Mouse (Mus musculus) Patski (cell line): ENCODE data around the gene Rnf24. TPM values are rescaled to one million over a fixed set of nuclear protein-coding genes. Genes with fewer than 3 reads are reported as not detected.
"Not testable (repeated sequence)": the region's sequence is repeated elsewhere in the genome, so short reads cannot be mapped to it uniquely, and the experiment has no call there.

Source experiments
- ATAC-seq: fragments of 100-300 bp; one replicate; pipeline ENCODE4 v1.8.0; 2021
- CTCF ChIA-PET: fragments of 350-600 bp; sonication (Branson Sonifier 250); formaldehyde crosslinking; loops from one replicate; lab custom pipeline; 2022; ENCODE audit warnings: inconsistent platforms; lab: Charles Lee
- POLR2A ChIA-PET: fragments of 350-600 bp; sonication (Branson Sonifier 250); formaldehyde crosslinking; loops from one replicate; lab custom pipeline; 2022; ENCODE audit warnings: antibody characterized with exemption, inconsistent platforms; lab: Charles Lee
- DNase-seq: peaks from one replicate; pipeline ENCODE4 v3.0.0-alpha.2; 2011; ENCODE audit warnings: low read depth, low spot score
- H3K27me3 ChIP-seq: fragments of 371-371 bp; one replicate; pipeline ENCODE4 v1.5.1; 2021
- CTCF ChIP-seq: fragments of 100-300 bp; IDR thresholded peaks from one replicate; pipeline ENCODE4 v1.5.1; 2021
- in situ Hi-C: fragments of 300-500 bp; cut with MboI; formaldehyde crosslinking; loops from 3 replicates; pipeline ENCODE4 v1.11.1; 2018; ENCODE audit warnings: low pct_unique_long_range_greater_than_20kb, mixed read lengths
- polyA plus RNA-seq: library from polyadenylated mRNA; unstranded; gene quantifications from one replicate; pipeline ENCODE4 v1.2.3, GENCODE M21; 2021

Rnf24 gene
- polyA plus RNA-seq, 1 experiment from 2014 or later: 11.5 TPM

GRCm38 (mm10) chr2:131344449-131344848 is 8.2 kb downstream of the Rnf24 start:
- ATAC-seq: no peak
- no peak for TF ChIP-seq CTCF
- POLR2A ChIA-PET: no interaction called here
- H3K27me3 ChIP-seq: no peaks in the 10 kb centered on the region
- DNase-seq: no peak
- in situ Hi-C loops: no loop called here
- CTCF ChIA-PET: no interaction called here

GRCm38 (mm10) chr2:131337602-131338001 is 15.1 kb downstream of the Rnf24 start:
- no peak for DNase-seq
- CTCF ChIA-PET: interaction anchor here (1.5 to 2.2 kb wide), 2 partner anchors 14 to 18 kb away, joined by 4 to 5 read pairs; no protein-coding TSS in a partner anchor
- POLR2A ChIA-PET: interaction anchor here (0.6 kb wide), 1 partner anchor 20 kb away, joined by 7 read pairs; no protein-coding TSS in a partner anchor
- no peak for TF ChIP-seq CTCF
- ATAC-seq: no peak
- in situ Hi-C loops: no loop called here
- no peaks in the 10 kb centered on the region for H3K27me3 ChIP-seq

- ATAC-seq (no peak), DNase-seq (no peak)
- H3K27me3 ChIP-seq: no peaks in the 10 kb centered on the region
- in situ Hi-C loops: no loop called here
- ChIA-PET POLR2A (no interaction called here), CTCF (no interaction called here)
- TF ChIP-seq CTCF: no peak
Measured at GRCm38 (mm10) chr2:131330548-131330947, 22.1 kb downstream of the Rnf24 start.

GRCm38 (mm10) chr2:131328981-131329380 is 23.7 kb downstream of the Rnf24 start:
- H3K27me3 ChIP-seq: no peaks in the 10 kb centered on the region
- ChIA-PET POLR2A (interaction anchor here (0.6 kb wide), 1 partner anchor 89 kb away, joined by 3 read pairs; no protein-coding TSS in a partner anchor), CTCF (interaction anchor here (1.0 kb wide), 1 partner anchor 11 kb away, joined by 3 read pairs; no protein-coding TSS in a partner anchor)
- DNase-seq: no peak
- TF ChIP-seq CTCF: no peak
- in situ Hi-C loops: no loop called here
- ATAC-seq: no peak

- CTCF ChIA-PET: interaction anchor here (1.9 kb wide), 1 partner anchor 91 kb away, joined by 5 read pairs; no protein-coding TSS in a partner anchor
- no peak for ATAC-seq
- in situ Hi-C loops: no loop called here
- no peak for DNase-seq
- no peaks in the 10 kb centered on the region for H3K27me3 ChIP-seq
- POLR2A ChIA-PET: no interaction called here
- no peak for TF ChIP-seq CTCF
Measured at GRCm38 (mm10) chr2:131326044-131326443, 26.6 kb downstream of the Rnf24 start.

- ChIA-PET POLR2A (interaction anchor here (0.5 to 0.7 kb wide), 2 partner anchors 69 to 100 kb away, joined by 3 read pairs; no protein-coding TSS in a partner anchor), CTCF (interaction anchor here (1.6 kb wide), 1 partner anchor 13 kb away, joined by 5 read pairs; no protein-coding TSS in a partner anchor)
- ATAC-seq: no peak
- TF ChIP-seq CTCF: no peak
- in situ Hi-C loops: no loop called here
- DNase-seq: no peak
- H3K27me3 ChIP-seq: no peaks in the 10 kb centered on the region
Measured at GRCm38 (mm10) chr2:131323675-131324074, 29.0 kb downstream of the Rnf24 start.

GRCm38 (mm10) chr2:131321192-131321591 is 31.5 kb downstream of the Rnf24 start:
- ATAC-seq: peak; percentile 35

GRCm38 (mm10) chr2:131319401-131319800 is 33.3 kb downstream of the Rnf24 start:
- no peaks in the 10 kb centered on the region for H3K27me3 ChIP-seq
- ATAC-seq (no peak), DNase-seq (no peak)
- CTCF ChIA-PET: interaction anchor here (1.4 kb wide), 1 partner anchor 19 kb away, joined by 4 read pairs; no protein-coding TSS in a partner anchor
- no peak for TF ChIP-seq CTCF
- POLR2A ChIA-PET: no interaction called here
- in situ Hi-C loops: no loop called here

More at GRCm38 (mm10) chr2:131321192-131321591, 31.5 kb downstream of the Rnf24 start:
- in situ Hi-C loops, H3K27me3 ChIP-seq, CTCF ChIA-PET, POLR2A ChIA-PET: not testable (repeated sequence)
- DNase-seq: peak; percentile 22

GRCm38 (mm10) chr2:131316167-131316566 is 36.5 kb downstream of the Rnf24 start:
- DNase-seq (no peak), ATAC-seq (no peak)
- no peak for TF ChIP-seq CTCF
- in situ Hi-C loops: no loop called here
- POLR2A ChIA-PET: no interaction called here
- CTCF ChIA-PET: no interaction called here
- H3K27me3 ChIP-seq: no peaks in the 10 kb centered on the region

GRCm38 (mm10) chr2:131309296-131309695 is 43.4 kb downstream of the Rnf24 start:
- ChIA-PET POLR2A (no interaction called here), CTCF (no interaction called here)
- no peak for DNase-seq
- H3K27me3 ChIP-seq: no peaks in the 10 kb centered on the region
- TF ChIP-seq CTCF: no peak
- in situ Hi-C loops: no loop called here
- ATAC-seq: no peak

- DNase-seq (no peak), ATAC-seq (no peak)
- H3K27me3 ChIP-seq: no peaks in the 10 kb centered on the region
- in situ Hi-C loops: no loop called here
- CTCF ChIA-PET: no interaction called here
- no peak for TF ChIP-seq CTCF
- POLR2A ChIA-PET: interaction anchor here (1.0 kb wide), 1 partner anchor 103 kb away, joined by 3 read pairs; no protein-coding TSS in a partner anchor
Measured at GRCm38 (mm10) chr2:131307822-131308221, 44.9 kb downstream of the Rnf24 start.
